Mouse (Mus musculus) mouse trophoblast stem cell (cell line): ENCODE results near the gene Bco1.

Source experiments
- in situ Hi-C, 2 experiments: fragments of 300-500 bp; cut with MseI, MboI; formaldehyde crosslinking; loops; 2 replicates in 1 of 2; 3 replicates in 1 of 2; pipeline ENCODE4 v1.15.1; 2025

Bco1 gene

DNA sequence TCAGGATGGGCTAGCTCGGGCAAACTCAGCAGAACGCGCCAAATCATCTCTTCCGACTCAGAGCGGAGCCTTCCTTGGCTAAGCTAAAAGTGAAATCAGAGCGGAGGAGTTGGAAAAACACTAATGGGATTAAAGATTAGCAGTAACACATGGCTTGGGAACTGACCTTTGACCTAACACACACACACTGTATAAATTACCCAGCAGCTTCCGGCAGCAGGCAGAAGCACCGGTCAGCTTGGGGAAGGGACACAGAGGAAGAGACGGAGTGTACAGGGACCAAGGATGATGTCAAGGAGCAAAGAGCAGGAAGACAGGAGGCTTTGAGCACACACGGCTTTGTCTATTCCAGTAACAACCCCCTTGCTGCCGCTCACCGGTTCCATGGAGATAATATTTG lies at the start of gene Bco1:
Gene Bco1 (plus strand): TSS at position 208 of the 400 bp plus-strand sequence.
- in situ Hi-C loops: no loop called here

- in situ Hi-C loops: no loop called here
Measured at GRCm38 (mm10) chr8:117049444-117049843, 46.2 kb upstream of the Bco1 start.

- in situ Hi-C loops: no loop called here
Measured at GRCm38 (mm10) chr8:117050763-117051162, 44.9 kb upstream of the Bco1 start.

GRCm38 (mm10) chr8:117051316-117051715 lies 44.3 kb upstream of the Bco1 start:
- in situ Hi-C loops: no loop called here

- in situ Hi-C loops: no loop called here
Measured at GRCm38 (mm10) chr8:117053135-117054079, 42.2 kb upstream of the Bco1 start.

DNA sequence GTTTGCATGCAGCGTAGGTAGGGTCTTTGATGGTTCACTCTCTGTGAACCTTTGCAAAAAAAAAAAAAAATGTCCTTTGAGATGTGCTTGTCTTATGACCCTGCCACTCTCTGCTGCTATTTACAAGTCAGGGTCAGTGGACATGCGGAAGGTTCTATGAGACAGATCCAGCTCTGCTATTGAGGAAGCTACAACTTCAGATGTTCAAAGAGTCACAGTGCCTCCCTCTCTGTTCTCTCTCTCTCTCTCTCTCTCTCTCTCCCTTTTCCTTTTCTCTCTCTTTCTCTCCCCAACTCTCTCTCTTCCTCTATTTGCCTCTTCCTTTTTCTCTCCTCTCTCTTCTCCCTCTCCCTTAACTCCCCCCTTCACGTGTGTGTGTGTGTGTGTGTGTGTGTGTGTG lies 41.5 kb upstream of the Bco1 start:
- in situ Hi-C loops: no loop called here

DNA sequence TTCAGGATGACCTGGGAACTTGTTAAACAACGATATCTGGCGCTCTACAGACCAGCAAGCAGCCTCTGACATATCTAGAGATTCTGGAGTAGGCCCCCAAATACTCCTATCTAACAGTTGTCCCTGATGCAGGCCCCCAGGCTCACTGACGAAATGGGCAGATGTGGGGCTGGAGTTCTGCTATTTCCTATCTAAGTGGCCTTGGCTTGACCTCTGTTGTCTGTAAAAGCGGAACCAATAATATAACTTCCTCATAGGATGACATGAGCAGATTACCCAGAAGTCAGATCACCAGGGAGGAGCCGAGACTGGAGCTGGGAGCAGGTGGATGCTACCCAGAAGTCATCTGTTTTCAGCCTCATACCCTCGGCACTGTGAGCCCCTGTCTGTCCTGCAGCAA lies 40.6 kb upstream of the Bco1 start:
- in situ Hi-C loops: no loop called here

GRCm38 (mm10) chr8:117059021-117059420 lies 36.6 kb upstream of the Bco1 start:
- in situ Hi-C loops: no loop called here

DNA sequence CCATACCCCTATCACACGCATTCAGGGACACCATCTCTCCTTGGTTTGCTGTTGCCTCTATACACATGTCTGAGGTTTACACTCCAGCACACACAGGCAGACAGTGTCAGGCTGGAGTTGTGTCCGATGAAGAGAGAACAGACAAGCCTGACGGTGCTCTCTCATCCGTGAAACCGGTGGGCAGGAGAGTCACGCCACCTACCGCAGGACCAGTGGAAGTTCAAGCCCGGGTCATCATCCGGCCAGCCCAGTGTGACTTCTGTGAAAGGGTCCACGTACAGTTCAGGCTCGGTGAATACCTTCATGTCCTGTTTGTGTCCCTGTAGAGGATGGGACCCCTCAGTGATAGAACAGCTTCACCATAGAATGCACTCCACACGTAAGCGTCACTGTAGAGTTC lies 35.3 kb upstream of the Bco1 start:
- in situ Hi-C loops: no loop called here

- in situ Hi-C loops: no loop called here
Measured at GRCm38 (mm10) chr8:117061180-117061880, 34.3 kb upstream of the Bco1 start.

DNA sequence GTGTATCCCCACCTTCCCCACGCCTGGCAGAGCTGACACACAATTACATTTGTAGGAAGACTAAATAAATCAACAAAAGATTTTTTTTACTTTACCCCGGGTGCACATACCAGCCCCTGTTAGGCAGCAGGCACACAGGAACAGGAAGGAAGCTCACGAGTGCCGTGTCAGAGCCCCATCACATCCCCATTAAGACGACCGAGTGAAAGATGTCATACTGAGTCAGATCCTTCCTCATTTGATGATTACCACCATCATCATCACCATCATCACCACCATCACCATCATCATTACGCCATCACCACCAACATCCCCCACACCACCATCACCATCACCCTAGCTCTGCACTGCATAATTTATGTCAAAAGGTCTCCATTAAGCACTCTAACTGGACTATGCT lies 28.7 kb upstream of the Bco1 start:
- in situ Hi-C loops: no loop called here

- in situ Hi-C loops: no loop called here
Measured at GRCm38 (mm10) chr8:117067396-117067795, 28.3 kb upstream of the Bco1 start.

DNA sequence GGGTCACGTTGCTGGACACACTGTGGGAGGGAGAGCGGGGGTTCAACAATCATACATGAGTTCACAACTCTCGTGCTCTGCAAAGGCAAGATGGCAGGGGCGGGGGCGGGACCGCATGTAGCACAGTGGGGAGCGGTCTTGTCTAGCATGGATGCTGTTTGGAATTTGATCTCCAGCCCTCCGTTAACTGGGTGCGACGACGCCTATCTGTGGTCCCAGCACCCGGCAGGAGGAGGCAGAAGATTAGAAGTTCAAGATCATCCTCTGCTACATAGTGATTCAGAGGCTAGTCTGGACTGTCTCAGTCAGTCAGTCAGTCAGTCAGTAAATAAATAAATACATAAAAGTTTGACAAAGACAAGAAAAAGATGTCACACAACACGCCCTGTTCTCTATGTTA lies 27.4 kb upstream of the Bco1 start:
- in situ Hi-C loops: no loop called here

DNA sequence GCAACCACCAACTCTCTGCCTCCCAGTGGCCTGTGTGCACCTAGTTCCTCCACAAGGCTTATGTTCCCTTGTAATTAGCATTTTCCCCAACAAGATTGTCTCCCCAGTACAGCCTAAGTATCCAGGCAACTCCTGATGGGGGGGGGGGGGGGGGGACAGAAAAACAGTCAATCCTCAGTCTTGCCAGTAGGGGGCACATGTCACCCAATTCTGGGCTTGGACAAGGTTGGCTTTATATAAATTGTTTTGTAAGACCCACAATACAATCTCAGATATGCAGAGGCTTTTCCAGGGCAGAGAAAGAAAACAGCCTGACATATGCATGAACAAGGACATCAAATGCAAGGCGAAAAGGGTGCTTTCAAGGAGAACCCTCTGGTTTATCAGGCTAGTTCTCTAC lies 25.9 kb upstream of the Bco1 start:
- in situ Hi-C loops: no loop called here

DNA sequence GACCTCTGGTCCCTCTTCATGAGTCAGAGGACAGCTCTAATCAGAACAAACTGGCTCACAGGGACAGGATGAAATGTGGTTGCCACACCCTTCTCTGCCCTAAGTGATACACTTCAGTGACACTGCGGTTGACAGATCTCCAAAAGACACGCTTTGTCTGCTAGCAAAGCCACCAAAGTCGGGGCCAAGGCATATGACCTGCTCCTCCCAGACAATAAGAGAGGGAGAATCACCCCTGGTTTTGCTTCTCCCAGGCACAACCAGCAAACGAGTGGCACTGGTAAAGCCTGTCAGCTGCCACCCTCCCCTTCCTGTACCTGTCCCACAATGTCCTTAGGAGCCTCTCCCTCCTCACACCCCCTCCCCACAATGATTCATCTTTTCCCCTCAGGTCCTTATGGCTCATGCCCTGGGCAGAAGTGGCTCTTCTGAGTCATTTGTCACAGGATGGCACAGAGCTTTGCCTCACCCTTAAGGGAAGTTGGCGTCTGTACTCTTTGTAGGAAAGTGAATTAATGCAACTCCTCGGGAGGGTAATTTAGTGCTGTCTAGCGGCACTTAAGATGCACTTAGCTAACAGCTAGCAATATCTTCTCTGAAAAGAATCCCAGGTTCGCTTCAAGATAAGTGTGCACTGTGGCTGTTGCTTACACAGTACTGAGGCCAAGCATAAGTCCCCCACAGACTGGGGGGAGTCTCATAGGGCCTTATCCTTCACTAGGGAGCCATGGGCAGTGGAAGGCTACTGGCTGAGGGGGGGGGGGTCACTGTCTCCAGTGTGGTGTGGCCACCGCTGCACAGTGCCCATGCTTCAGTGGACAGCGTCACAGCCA lies 21.1 kb upstream of the Bco1 start:
- in situ Hi-C loops: no loop called here

GRCm38 (mm10) chr8:117078367-117078926 lies 17.2 kb upstream of the Bco1 start:
- in situ Hi-C loops: no loop called here

- in situ Hi-C loops: no loop called here
Measured at GRCm38 (mm10) chr8:117079652-117080051, 16.0 kb upstream of the Bco1 start.

GRCm38 (mm10) chr8:117082399-117082872 lies 13.2 kb upstream of the Bco1 start, which contains the start of gene Pkd1l2:
Gene Pkd1l2, minus strand, starts transcription at chr8:117082449.
- in situ Hi-C loops: no loop called here

- in situ Hi-C loops: no loop called here
Measured at GRCm38 (mm10) chr8:117082947-117083559, 12.6 kb upstream of the Bco1 start.

- in situ Hi-C loops: no loop called here
Measured at GRCm38 (mm10) chr8:117085521-117085920, 10.1 kb upstream of the Bco1 start.

GRCm38 (mm10) chr8:117087036-117087435 lies 8.6 kb upstream of the Bco1 start:
- in situ Hi-C loops: no loop called here
